In the genomic region with DNA sequence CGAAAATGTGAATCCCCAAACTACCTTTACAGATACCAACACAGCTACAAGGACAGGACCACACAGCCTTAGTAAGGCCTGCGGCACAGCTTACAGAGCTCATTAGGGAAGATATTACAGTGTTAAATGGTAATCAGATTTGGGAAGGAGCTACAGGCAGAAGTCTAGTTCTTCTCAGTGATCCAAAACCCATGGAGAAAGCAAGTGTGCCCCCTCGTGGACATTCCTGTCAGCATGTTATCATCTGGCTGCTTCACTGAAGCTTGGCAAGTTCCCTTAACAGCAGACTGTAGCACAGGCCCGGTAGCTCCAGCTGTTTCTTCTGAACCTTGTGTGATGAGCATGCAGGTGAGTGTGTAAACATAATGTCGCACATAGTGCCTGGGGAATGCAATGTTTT, we compare ENCODE assay signal across 8 mouse cellular contexts.
DNase-seq lines count a peak whose midpoint lies in the region; ATAC-seq and TF ChIP-seq lines count a peak whose summit lies in the region.

No protein-coding gene starts in this region.

- H3K27ac ChIP-seq in intestine, postnatal 0 days (ENCODE audit: low read depth, low read length): no peak overlapping the region
- no peak overlapping the region for H3K27ac ChIP-seq in intestine, embryonic 16.5 days (ENCODE audit: low read length)
- no peak overlapping the region for H3K27ac ChIP-seq in forebrain, embryonic 11.5 days (ENCODE audit: low read depth, low read length)
- no peak overlapping the region; the same call in 1 of the 2 replicates for H3K27ac ChIP-seq in left cerebral cortex, adult 2 months
- no peak overlapping the region for H3K27ac ChIP-seq in midbrain, embryonic 13.5 days

- no peak overlapping the region for H3K4me2 ChIP-seq in intestine, postnatal 0 days (replicated peaks; ENCODE audit: low read depth)
- H3K4me2 ChIP-seq in intestine, embryonic 16.5 days (ENCODE audit: low read depth, low read length): no peak overlapping the region
- no peak overlapping the region for H3K4me2 ChIP-seq in forebrain, embryonic 11.5 days (ENCODE audit: low read depth, low read length, severe bottlenecking)
- H3K4me2 ChIP-seq in midbrain, embryonic 13.5 days (replicated peaks): no peak overlapping the region

- peak; percentile 69 for TF ChIP-seq CTCF in intestine, postnatal 0 days (IDR thresholded peaks at IDR 0.05; ENCODE audit: low read depth)
- peak; percentile 82 for TF ChIP-seq CTCF in left cerebral cortex, adult 2 months (IDR thresholded peaks at IDR 0.05)

- H3K36me3 ChIP-seq in intestine, postnatal 0 days (ENCODE audit: control insufficient read depth, insufficient read depth): no peaks in the 10 kb centered on the region
- H3K36me3 ChIP-seq in intestine, embryonic 16.5 days (ENCODE audit: control insufficient read depth, insufficient read depth, low read length): no peaks in the 10 kb centered on the region
- H3K36me3 ChIP-seq in forebrain, embryonic 11.5 days (ENCODE audit: control insufficient read depth, insufficient read depth, low read length): no peaks in the 10 kb centered on the region
- no peaks in the 10 kb centered on the region for H3K36me3 ChIP-seq in midbrain, embryonic 13.5 days

- ATAC-seq in intestine, postnatal 0 days: no peak
- no peak for ATAC-seq in intestine, embryonic 16.5 days
- ATAC-seq in forebrain, embryonic 11.5 days (replicated peaks; ENCODE audit: low FRiP score): peak; percentile 49; the same call in 1 of the 2 replicates
- ATAC-seq in midbrain, embryonic 13.5 days: peak; percentile 56; the same call in 1 of the 2 replicates

- 34% methylated on average over 5 of the region's 5 CpGs for WGBS in intestine, postnatal 0 days
- 32% methylated on average over 5 of the region's 5 CpGs for WGBS in intestine, embryonic 16.5 days
- WGBS in forebrain, embryonic 11.5 days: 53% methylated on average over 5 of the region's 5 CpGs
- WGBS in midbrain, embryonic 13.5 days: 43% methylated on average over 5 of the region's 5 CpGs

- peak; percentile 12 for DNase-seq in c-Kit-negative CD71-positive TER-119-positive erythroid progenitor cells, embryonic 14.5 days (ENCODE audit: low read depth, low spot score)
- DNase-seq in forebrain, embryonic 11.5 days (ENCODE audit: low spot score): peak; percentile 79
- DNase-seq in hindlimb bud, embryonic 11.5 days (ENCODE audit: extremely low spot score, low read depth, low spot score): peak; percentile 31
- peak; percentile 82 to 90 for DNase-seq in left cerebral cortex, adult 2 months (ENCODE audit: extremely low spot score in 1 of 2, low spot score in 2 of 2)
- DNase-seq in urinary bladder, postnatal 14 days (ENCODE audit: low spot score): peak; percentile 59

- H3K9ac ChIP-seq in intestine, postnatal 0 days (ENCODE audit: low read depth, low read length): no peak overlapping the region
- no peak overlapping the region for H3K9ac ChIP-seq in intestine, embryonic 16.5 days (ENCODE audit: low read depth, low read length)
- H3K9ac ChIP-seq in forebrain, embryonic 11.5 days (ENCODE audit: low read length): no peak overlapping the region
- no peak overlapping the region for H3K9ac ChIP-seq in midbrain, embryonic 13.5 days (replicated peaks)

- intact Hi-C loops in left cerebral cortex, adult 2 months (cut with DNase I): loop anchor here (2.0 to 10.0 kb wide), 7 partner anchors 56 to 714 kb away; no protein-coding TSS in a partner anchor

- H3K27me3 ChIP-seq in intestine, postnatal 0 days (replicated peaks; ENCODE audit: control insufficient read depth, insufficient read depth, low read length): no peaks in the 10 kb centered on the region
- no peaks in the 10 kb centered on the region for H3K27me3 ChIP-seq in intestine, embryonic 16.5 days (replicated peaks; ENCODE audit: control insufficient read depth, insufficient read depth, low read length)
- no peaks in the 10 kb centered on the region for H3K27me3 ChIP-seq in forebrain, embryonic 11.5 days (ENCODE audit: control insufficient read depth, insufficient read depth, low read length)
- H3K27me3 ChIP-seq in midbrain, embryonic 13.5 days: no peaks in the 10 kb centered on the region

- no peaks in the 10 kb centered on the region for H3K9me3 ChIP-seq in intestine, postnatal 0 days (ENCODE audit: control insufficient read depth)
- H3K9me3 ChIP-seq in intestine, embryonic 16.5 days (ENCODE audit: control insufficient read depth, low read length): no peaks in the 10 kb centered on the region
- no peaks in the 10 kb centered on the region for H3K9me3 ChIP-seq in forebrain, embryonic 11.5 days (ENCODE audit: control insufficient read depth, low read length)
- H3K9me3 ChIP-seq in midbrain, embryonic 13.5 days: no peaks in the 10 kb centered on the region

- no peak overlapping the region for H3K4me3 ChIP-seq in intestine, postnatal 0 days (ENCODE audit: low read depth, low read length)
- H3K4me3 ChIP-seq in intestine, embryonic 16.5 days (ENCODE audit: low read length): no peak overlapping the region
- no peak overlapping the region for H3K4me3 ChIP-seq in forebrain, embryonic 11.5 days (ENCODE audit: low read depth, low read length)
- H3K4me3 ChIP-seq in left cerebral cortex, adult 2 months: no peak overlapping the region
- H3K4me3 ChIP-seq in midbrain, embryonic 13.5 days (replicated peaks): no peak overlapping the region

- H3K4me1 ChIP-seq in intestine, postnatal 0 days (replicated peaks; ENCODE audit: control insufficient read depth, insufficient read depth, low read length): no peaks in the 10 kb centered on the region
- no peaks in the 10 kb centered on the region for H3K4me1 ChIP-seq in intestine, embryonic 16.5 days (ENCODE audit: control insufficient read depth, insufficient read depth, low read length)
- no peaks in the 10 kb centered on the region for H3K4me1 ChIP-seq in forebrain, embryonic 11.5 days (replicated peaks; ENCODE audit: control insufficient read depth, insufficient read depth, low read length)
- H3K4me1 ChIP-seq in midbrain, embryonic 13.5 days (replicated peaks): 0 out of 2 replicates have a peak, but pooled peaks cover 3% of the 10 kb centered on the region

Comparison
In these comparisons a context has a peak if more than half of its experiments do, and no peak if none do; other contexts are left out.
1. ATAC-seq: peak in forebrain, embryonic 11.5 days (single experiment) and midbrain, embryonic 13.5 days (single experiment); none in intestine, postnatal 0 days (single experiment) and intestine, embryonic 16.5 days (single experiment).
2. DNase-seq: peak in every context shown above with its lines; median percentile 86 in left cerebral cortex, adult 2 months; 79 in forebrain, embryonic 11.5 days; 59 in urinary bladder, postnatal 14 days; 31 in hindlimb bud, embryonic 11.5 days; 12 in c-Kit-negative CD71-positive TER-119-positive erythroid progenitor cells, embryonic 14.5 days.